Mouse (Mus musculus) spleen, postnatal 14 days (tissue): ENCODE measurements around the gene Gm21983.

ENCODE experiments used
- DNase-seq, 2 experiments: peaks; one replicate each; pipeline ENCODE4 v3.0.0; 2021 to 2022; ENCODE audit warnings: low spot score in 2 of 2

The Gm21983 gene

DNA sequence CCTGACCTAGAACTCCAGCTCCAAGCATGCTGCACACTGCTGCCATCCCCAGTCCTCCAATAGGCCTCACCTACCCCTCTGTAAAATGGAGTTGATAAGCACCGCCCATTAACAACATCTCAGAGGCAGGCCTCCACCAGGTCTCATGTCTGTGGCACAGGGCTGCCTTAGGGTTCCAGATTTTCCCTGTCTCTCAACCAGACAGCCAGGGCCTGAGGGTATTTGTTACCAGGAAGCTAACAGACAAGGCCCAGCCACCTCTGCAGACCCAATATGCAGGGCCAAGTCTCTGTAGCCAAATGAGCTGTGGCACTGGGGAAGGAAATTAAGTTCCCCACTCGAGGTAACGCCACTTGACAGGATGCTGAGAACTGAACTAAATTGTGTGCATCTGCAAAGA, 20.0 kb downstream of the Gm21983 start:
- no peak for DNase-seq

GRCm38 (mm10) chr7:27159882-27160281, 21.0 kb downstream of the Gm21983 start:
- peak; percentile 69 to 81 for DNase-seq

DNA sequence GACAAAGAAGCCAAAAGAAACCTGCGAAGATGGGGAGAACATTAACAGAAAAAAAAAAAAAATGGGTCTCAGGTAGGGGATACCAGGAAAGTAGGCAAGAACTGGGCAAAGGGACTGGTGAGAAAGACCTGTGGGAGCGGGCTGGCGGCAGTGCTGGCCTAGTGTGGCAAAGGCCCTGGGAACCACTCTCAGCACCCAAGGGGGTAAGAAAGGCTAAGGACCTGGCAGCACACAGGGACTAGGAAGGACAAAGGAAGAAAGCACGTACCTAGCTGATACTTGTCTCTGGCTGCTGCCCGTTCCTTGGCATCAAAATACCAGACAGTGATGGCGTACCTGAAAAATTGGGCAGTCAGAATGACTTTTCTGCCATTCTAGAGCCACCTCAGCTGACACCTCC, 21.6 kb downstream of the Gm21983 start:
- DNase-seq: no peak

- DNase-seq: no peak
Observed at GRCm38 (mm10) chr7:27158171-27158570, 22.7 kb downstream of the Gm21983 start.

DNA sequence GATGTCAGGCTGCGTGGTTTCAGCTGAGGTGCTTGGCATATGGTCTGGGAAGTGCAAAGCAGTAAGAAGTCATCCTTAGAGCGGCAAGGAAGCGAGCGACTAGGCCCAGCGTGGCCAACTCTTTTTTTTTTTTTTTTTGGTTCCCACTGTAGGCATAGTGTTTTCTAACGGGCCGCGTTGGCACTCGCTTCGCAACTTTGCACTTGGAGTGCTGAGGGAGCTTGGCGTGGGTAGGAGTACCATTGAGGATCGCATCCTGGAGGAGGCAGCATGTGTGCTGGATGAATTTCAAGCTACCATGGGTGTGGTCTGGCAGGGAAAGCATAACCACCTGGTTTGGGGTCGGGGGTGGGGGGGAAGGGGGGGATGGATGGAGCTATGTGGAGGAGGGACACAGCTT, 24.9 kb downstream of the Gm21983 start:
- no peak for DNase-seq

DNA sequence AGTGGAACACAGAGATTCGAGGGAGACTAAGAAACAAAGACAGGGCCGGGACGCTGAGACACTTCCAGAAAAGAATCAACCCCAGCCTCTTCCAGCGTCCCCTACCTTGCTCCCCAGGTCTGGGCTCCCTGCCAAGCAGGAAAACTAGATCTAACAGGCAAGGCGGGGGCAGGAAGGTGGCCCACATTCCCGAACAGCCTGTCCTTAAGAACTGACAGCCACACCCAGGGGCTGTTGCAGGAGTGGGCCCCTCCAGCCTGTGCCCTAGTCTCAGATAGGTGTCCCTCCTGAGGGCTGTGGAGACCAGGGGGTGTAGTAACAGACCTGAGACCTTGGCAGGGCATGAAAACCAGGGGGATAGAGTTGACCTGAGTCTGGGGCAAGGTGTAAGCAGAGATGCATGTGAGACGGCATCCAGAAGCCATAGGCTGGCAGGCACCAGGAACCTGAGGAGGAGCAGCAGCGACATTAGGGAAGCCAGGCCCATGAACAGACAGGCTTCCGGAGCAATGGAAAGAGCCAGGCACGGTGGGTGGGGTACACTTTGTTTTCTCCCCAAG, 27.6 kb downstream of the Gm21983 start, which contains the start of gene Cyp2t4:
Gene Cyp2t4, plus strand, starts transcription at position 510 of the 560 bp plus-strand sequence.
- no peak for DNase-seq

GRCm38 (mm10) chr7:27136410-27136996, 44.4 kb downstream of the Gm21983 start:
- DNase-seq: no peak

- no peak for DNase-seq
Observed at GRCm38 (mm10) chr7:27133757-27134156, 47.1 kb downstream of the Gm21983 start.

DNA sequence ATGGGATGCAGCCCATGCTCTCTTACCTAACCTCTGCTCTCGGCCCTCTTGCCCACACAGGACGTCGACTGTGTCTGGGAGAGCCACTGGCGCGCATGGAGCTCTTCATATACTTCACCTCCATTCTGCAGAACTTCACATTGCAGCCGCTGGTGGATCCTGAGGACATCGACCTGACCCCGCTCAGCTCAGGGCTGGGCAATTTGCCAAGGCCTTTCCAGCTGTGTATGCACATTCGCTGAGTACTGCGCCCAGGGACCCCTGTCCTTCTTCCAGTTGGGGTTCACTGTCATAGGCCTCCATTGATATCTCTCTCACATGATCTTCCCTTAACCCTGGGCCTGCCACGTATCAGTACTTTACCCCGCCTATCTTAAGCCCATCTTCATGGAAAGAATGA, 47.7 kb downstream of the Gm21983 start:
- DNase-seq: no peak

- peak in 1 of 2 experiments; percentile 10 for DNase-seq
Observed at GRCm38 (mm10) chr7:27132588-27132987, 48.3 kb downstream of the Gm21983 start.

DNA sequence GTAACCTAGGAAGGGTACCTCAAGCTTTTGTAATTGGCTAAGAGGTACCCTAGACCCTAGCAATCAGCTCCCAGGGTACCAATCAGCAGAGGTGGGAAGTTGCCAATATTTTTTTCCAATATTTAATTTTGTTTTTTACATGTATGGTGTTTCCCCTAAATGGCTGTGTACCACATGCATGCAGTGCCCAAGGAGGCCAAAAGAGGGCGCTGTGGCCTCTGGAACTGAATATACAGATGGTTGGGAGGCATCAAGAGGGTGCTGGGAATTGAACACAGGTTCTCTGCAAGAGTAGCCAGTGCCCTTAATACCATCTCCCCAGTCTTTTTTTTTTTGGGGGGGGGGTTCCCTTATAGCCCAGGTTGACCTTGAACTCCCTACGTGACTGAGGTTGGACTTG, 49.5 kb downstream of the Gm21983 start:
- no peak for DNase-seq

GRCm38 (mm10) chr7:27130521-27131370, 50.1 kb downstream of the Gm21983 start:
- DNase-seq: no peak

DNA sequence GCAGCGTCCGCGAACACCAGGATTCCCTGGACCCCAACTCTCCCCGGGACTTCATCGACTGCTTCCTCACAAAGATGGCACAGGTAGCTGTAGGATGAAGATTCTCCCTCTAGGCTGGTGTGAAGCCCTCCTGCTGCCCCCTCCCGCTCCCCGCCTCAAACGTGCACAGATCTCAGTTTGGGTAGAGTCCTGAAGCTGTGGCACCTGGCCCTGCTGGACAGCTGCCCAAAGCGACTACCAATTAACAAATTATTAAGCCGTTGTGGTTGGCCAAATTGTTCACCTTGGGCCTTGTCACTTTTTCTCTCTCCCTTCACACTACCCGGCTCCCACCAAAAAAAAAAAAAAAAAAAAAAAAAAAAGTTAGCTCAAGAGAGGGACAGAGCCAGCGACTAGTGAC, 51.1 kb downstream of the Gm21983 start:
- no peak for DNase-seq

GRCm38 (mm10) chr7:27128946-27129345, 51.9 kb downstream of the Gm21983 start:
- DNase-seq: no peak

DNA sequence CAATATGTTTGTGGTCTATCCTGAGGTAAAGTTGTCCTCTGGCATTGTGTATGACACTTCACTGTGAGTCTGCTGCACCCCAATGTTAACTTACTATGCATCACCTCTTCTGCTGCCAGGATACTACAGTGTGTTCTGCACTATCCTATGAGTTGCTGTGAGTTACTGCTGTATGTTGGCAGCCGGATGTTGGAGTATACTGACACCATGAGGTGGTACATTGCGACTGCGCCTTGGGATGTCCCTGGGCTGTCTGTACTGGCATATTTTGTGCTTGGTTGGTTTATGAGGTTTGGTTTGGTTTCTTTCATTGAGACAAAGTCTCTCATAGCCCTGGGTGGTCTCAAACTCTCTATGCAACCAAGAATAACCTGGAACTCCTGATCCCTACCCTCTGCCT, 52.7 kb downstream of the Gm21983 start:
- DNase-seq: no peak

DNA sequence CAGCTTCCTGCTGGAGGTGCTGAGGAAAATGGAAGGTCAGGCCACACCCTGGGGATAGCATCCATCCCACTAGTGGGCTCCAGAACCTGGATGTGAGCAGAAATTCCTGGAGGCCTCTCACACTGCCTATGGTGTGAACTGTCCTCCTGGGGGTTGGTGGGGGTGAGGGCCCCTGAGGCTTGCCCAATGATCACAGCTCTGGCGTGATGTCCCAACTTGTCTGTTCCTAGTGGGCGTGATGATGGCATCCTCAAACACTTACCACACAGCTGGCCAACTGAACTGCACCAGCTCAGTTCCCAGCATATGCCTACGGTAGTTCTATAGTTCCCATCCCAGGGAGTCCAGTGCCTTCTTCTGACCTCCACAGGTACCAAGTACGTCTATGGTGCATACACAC, 55.9 kb downstream of the Gm21983 start:
- no peak for DNase-seq

DNA sequence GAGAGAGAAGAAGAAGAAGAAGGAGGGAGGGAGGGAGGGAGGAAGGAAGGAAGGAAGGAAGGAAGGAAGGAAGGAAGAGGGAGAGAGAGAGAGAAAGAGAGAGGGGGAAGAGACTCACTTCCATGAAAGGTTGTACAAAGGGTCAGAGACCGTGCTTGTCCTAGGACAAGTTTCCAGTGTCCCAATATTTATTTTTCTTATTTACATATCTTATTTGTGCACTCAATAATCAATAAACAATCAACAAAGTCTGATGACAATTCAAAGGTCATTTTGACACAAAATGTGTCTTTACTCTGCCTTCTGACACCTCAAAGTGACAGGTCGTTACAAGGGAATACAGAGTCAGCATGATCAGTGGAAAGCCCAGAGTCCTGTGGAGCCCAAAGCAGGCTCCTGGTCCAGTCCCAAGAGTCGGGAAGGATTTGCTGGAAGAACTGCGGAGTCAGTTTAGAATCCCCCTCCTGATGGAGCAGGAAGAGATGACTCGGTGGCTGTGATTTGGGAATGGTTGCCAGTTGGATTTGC, 56.5 kb downstream of the Gm21983 start:
- no peak for DNase-seq

GRCm38 (mm10) chr7:27119676-27120075, 61.2 kb downstream of the Gm21983 start, which contains the start of gene Cyp2f2:
Gene Cyp2f2 (plus strand): TSS chr7:27119909.
- DNase-seq: no peak
